Mouse (Mus musculus) CH12.LX (cell line): Measurements from ENCODE around the gene Zbtb49. TPM values are rescaled to one million over a fixed set of nuclear protein-coding genes. Genes with fewer than 3 reads are reported as not detected.

ENCODE experiments used
- DNase-seq: peaks from one replicate; pipeline ENCODE4 v3.0.0-alpha.2; 2013; ENCODE audit errors: extremely low read depth
- H3K27ac ChIP-seq: 2 replicates; pipeline ENCODE4 v1.5.1; 2012; ENCODE audit warnings: low read depth, mild to moderate bottlenecking, control low read depth, moderate library complexity; ENCODE audit not compliant: insufficient read depth
- H3K27me3 ChIP-seq: replicated peaks from 2 replicates; pipeline ENCODE3; 2012; ENCODE audit warnings: inconsistent platforms
- H3K36me3 ChIP-seq, 2 experiments: replicated peaks in 1 of 2; 2 replicates each; pipeline versions ENCODE3 to v1.6.1; 2012; ENCODE audit warnings: inconsistent platforms in 1 of 2, low read length in 1 of 2, mild to moderate bottlenecking in 1 of 2, mixed read lengths in 1 of 2, moderate library complexity in 1 of 2; ENCODE audit not compliant: control insufficient read depth in 1 of 2, insufficient read depth in 1 of 2
- H3K4me1 ChIP-seq, 2 experiments: 2 replicates each; pipeline ENCODE4 v1.6.1; 2012; ENCODE audit warnings: inconsistent platforms in 1 of 2, moderate library complexity in 1 of 2; ENCODE audit not compliant: insufficient read depth in 2 of 2, control insufficient read depth in 1 of 2
- H3K4me2 ChIP-seq: 2 replicates; pipeline ENCODE4 v1.6.1; 2012; ENCODE audit warnings: low read depth, mild to moderate bottlenecking, control low read depth; ENCODE audit not compliant: poor library complexity, insufficient read depth, severe bottlenecking
- H3K4me3 ChIP-seq, 3 experiments: fragments of 150-350 bp in 1 of 3; sonication (generic) in 1 of 3; replicated peaks in 1 of 3; 2 replicates each; pipeline versions ENCODE3 to v1.5.1; 2011 to 2012; ENCODE audit warnings: low read depth in 2 of 3, low read length in 2 of 3, mild to moderate bottlenecking in 2 of 3, moderate library complexity in 2 of 3, control low read depth in 1 of 3, improper control_type of control experiment in 1 of 3, inconsistent platforms in 1 of 3, mixed read lengths in 1 of 3; ENCODE audit not compliant: poor library complexity in 1 of 3
- H3K79me2 ChIP-seq: replicated peaks from 2 replicates; pipeline ENCODE4 v1.6.1; 2012; ENCODE audit warnings: mild to moderate bottlenecking, moderate library complexity; ENCODE audit not compliant: control insufficient read depth, poor library complexity, insufficient read depth, severe bottlenecking; ENCODE audit errors: extremely low read depth
- H3K9ac ChIP-seq: 2 replicates; pipeline ENCODE4 v1.6.1; 2012; ENCODE audit warnings: low read depth, mild to moderate bottlenecking, control low read depth, moderate library complexity; ENCODE audit not compliant: insufficient read depth
- H3K9me3 ChIP-seq: replicated peaks from 2 replicates; pipeline ENCODE3; 2012; ENCODE audit warnings: low read length, inconsistent platforms, mixed read lengths
- CHD2 ChIP-seq: IDR thresholded peaks from 2 replicates; pipeline ENCODE4 v1.6.1; 2011; ENCODE audit warnings: low read length, improper control_type of control experiment
- CTCF ChIP-seq, 2 experiments: IDR thresholded peaks in 1 of 2; conservative IDR thresholded peaks in 1 of 2; 2 replicates each; pipeline ENCODE4 v1.5.1; 2011 to 2012; ENCODE audit warnings: low read depth in 2 of 2, low read length in 2 of 2, improper control_type of control experiment in 1 of 2, inconsistent platforms in 1 of 2, mild to moderate bottlenecking in 1 of 2, moderate library complexity in 1 of 2
- EP300 ChIP-seq: IDR thresholded peaks from 2 replicates; pipeline ENCODE4 v1.6.1; 2011; ENCODE audit warnings: low read length, improper control_type of control experiment
- ETS1 ChIP-seq: conservative IDR thresholded peaks from 2 replicates; pipeline ENCODE4 v1.6.1; 2012; ENCODE audit warnings: low read depth, mild to moderate bottlenecking, inconsistent platforms, low read length, improper control_type of control experiment, moderate library complexity
- GABPA ChIP-seq: IDR thresholded peaks from 2 replicates; pipeline ENCODE4 v1.6.1; 2012; ENCODE audit warnings: low read depth, low read length, improper control_type of control experiment, inconsistent platforms; ENCODE audit not compliant: insufficient replicate concordance
- HCFC1 ChIP-seq: IDR thresholded peaks from 2 replicates; pipeline ENCODE4 v1.6.1; 2012; ENCODE audit warnings: low read depth, mild to moderate bottlenecking, inconsistent platforms, low read length, improper control_type of control experiment
- MAFK ChIP-seq: IDR thresholded peaks from 2 replicates; pipeline ENCODE4 v1.6.1; 2011; ENCODE audit warnings: low read length, improper control_type of control experiment; ENCODE audit not compliant: insufficient replicate concordance
- MAX ChIP-seq: IDR thresholded peaks from 2 replicates; pipeline ENCODE4 v1.6.1; 2011; ENCODE audit warnings: low read length, improper control_type of control experiment
- MAZ ChIP-seq: IDR thresholded peaks from 2 replicates; pipeline ENCODE4 v1.6.1; 2012; ENCODE audit warnings: low read depth, mild to moderate bottlenecking, inconsistent platforms, low read length, improper control_type of control experiment, moderate library complexity
- MEF2A ChIP-seq: IDR thresholded peaks from 2 replicates; pipeline ENCODE4 v1.6.1; 2014; ENCODE audit warnings: low read depth, mild to moderate bottlenecking, inconsistent platforms, low read length, improper control_type of control experiment, borderline replicate concordance
- MXI1 ChIP-seq: IDR thresholded peaks from 2 replicates; pipeline ENCODE4 v1.6.1; 2011; ENCODE audit warnings: mild to moderate bottlenecking, low read depth, low read length, improper control_type of control experiment
- MYC ChIP-seq: IDR thresholded peaks from 2 replicates; pipeline ENCODE4 v1.6.1; 2011; ENCODE audit warnings: low read depth, mild to moderate bottlenecking, improper control_type of control experiment, low read length
- NELFE ChIP-seq: IDR thresholded peaks from 2 replicates; pipeline ENCODE4 v1.6.1; 2011; ENCODE audit warnings: low read depth, low read length, improper control_type of control experiment
- POLR2AphosphoS2 ChIP-seq: IDR thresholded peaks from 2 replicates; pipeline ENCODE4 v1.6.1; 2011; ENCODE audit warnings: low read depth, low read length, improper control_type of control experiment
- RAD21 ChIP-seq: IDR thresholded peaks from 2 replicates; pipeline ENCODE4 v1.6.1; 2011; ENCODE audit warnings: low read depth, mild to moderate bottlenecking, low read length, improper control_type of control experiment, moderate library complexity
- RCOR1 ChIP-seq: conservative IDR thresholded peaks from 2 replicates; pipeline ENCODE4 v1.6.1; 2012; ENCODE audit warnings: low read depth, mild to moderate bottlenecking, inconsistent platforms, low read length, improper control_type of control experiment
- SMC3 ChIP-seq: IDR thresholded peaks from 2 replicates; pipeline ENCODE4 v1.6.1; 2011; ENCODE audit warnings: low read depth, low read length, improper control_type of control experiment
- TBP ChIP-seq: conservative IDR thresholded peaks from 2 replicates; pipeline ENCODE4 v1.6.1; 2011; ENCODE audit warnings: low read depth, low read length, improper control_type of control experiment
- UBTF ChIP-seq: IDR thresholded peaks from 2 replicates; pipeline ENCODE4 v1.6.1; 2012; ENCODE audit warnings: low read depth, mild to moderate bottlenecking, inconsistent platforms, low read length, improper control_type of control experiment, moderate library complexity
- USF1 ChIP-seq: IDR thresholded peaks from 2 replicates; pipeline ENCODE4 v1.6.1; 2014; ENCODE audit warnings: low read depth, mild to moderate bottlenecking, inconsistent platforms, low read length, improper control_type of control experiment
- ZKSCAN1 ChIP-seq: IDR thresholded peaks from 2 replicates; pipeline ENCODE4 v1.6.1; 2012; ENCODE audit warnings: low read depth, inconsistent platforms, low read length, improper control_type of control experiment, borderline replicate concordance
- ZNF384 ChIP-seq: IDR thresholded peaks from 2 replicates; pipeline ENCODE4 v1.6.1; 2012; ENCODE audit warnings: low read depth, low read length, improper control_type of control experiment, inconsistent platforms
- dilution Hi-C: fragments of 300-500 bp; cut with MboI; formaldehyde crosslinking; loops from 2 replicates; pipeline ENCODE4 v1.14.3; 2020; ENCODE audit warnings: low sequenced_read_pairs; ENCODE audit not compliant: extremely low pct_unique_long_range_greater_than_20kb, extremely low pct_ligation_motif_present
- in situ Hi-C: fragments of 300-500 bp; cut with MboI; formaldehyde crosslinking; loops from 3 replicates; pipeline ENCODE4 v1.14.3; 2019; ENCODE audit warnings: low sequenced_read_pairs, low pct_ligation_motif_present, low pct_unique_long_range_greater_than_20kb, mixed read lengths
- polyA plus RNA-seq: library from polyadenylated mRNA; unstranded; fragments of >175 nt; gene quantifications from 2 replicates; pipeline ENCODE4 v1.2.1, GENCODE M21; 2012; ENCODE audit warnings: low read depth; ENCODE audit not compliant: insufficient read length
- total RNA-seq, 2 experiments: library from RNA; depleted of rRNA; stranded (reverse); fragments of 300-350 nt in 1 of 2; fragments of >200 nt in 1 of 2; gene quantifications; 2 replicates each; pipeline ENCODE4 v1.2.3; 2012 to 2014

Zbtb49 gene
- total and polyA plus RNA-seq, 3 experiments, result 4.7 to 8.2 (median 4.9) TPM

GRCm38 (mm10) chr5:38197482-38197823, 22.8 kb downstream of the Zbtb49 start:
- TF ChIP-seq RAD21 (peak; percentile 80), CTCF (conservative IDR thresholded peaks at IDR 0.05 in 1 of 2, IDR thresholded peaks at IDR 0.05 in 1 of 2; ENCODE audit: low read depth in 2 of 2, low read length in 2 of 2) (peak; percentile 58 to 86), USF1 (no peak), MYC (0 out of 2 replicates have a peak, but pooled peaks have one; percentile 19), SMC3 (peak; percentile 67)
- H3K27ac ChIP-seq, result no peak overlapping the region
- H3K9ac ChIP-seq, result no peak overlapping the region
- H3K9me3 ChIP-seq, result no peaks in the 10 kb centered on the region
- dilution Hi-C loops, result no loop called here
- peak; percentile 77 for DNase-seq
- H3K4me3 ChIP-seq, result no peak overlapping the region
- no peak overlapping the region for H3K4me2 ChIP-seq
- in situ Hi-C loops, result no loop called here
- peaks cover 27 to 38% of the 10 kb centered on the region in 2 experiments for H3K36me3 ChIP-seq
- no peaks in the 10 kb centered on the region for H3K79me2 ChIP-seq
- no peaks in the 10 kb centered on the region for H3K4me1 ChIP-seq
- H3K27me3 ChIP-seq, result peaks cover 14% of the 10 kb centered on the region

GRCm38 (mm10) chr5:38196821-38197481, 23.3 kb downstream of the Zbtb49 start:
- H3K4me1 ChIP-seq, result no peaks in the 10 kb centered on the region
- no peak overlapping the region for H3K27ac ChIP-seq
- in situ Hi-C loops, result no loop called here
- DNase-seq, result no peak
- TF ChIP-seq TBP (no peak), ETS1 (no peak), RCOR1 (no peak), EP300 (no peak), HCFC1 (no peak), GABPA (no peak), NELFE (no peak), ZNF384 (no peak), MAZ (no peak), MYC (no peak), CTCF (conservative IDR thresholded peaks at IDR 0.05 in 1 of 2, IDR thresholded peaks at IDR 0.05 in 1 of 2; ENCODE audit: low read depth in 2 of 2, low read length in 2 of 2) (no peak), MEF2A (no peak), ZKSCAN1 (no peak), MAFK (no peak), UBTF (no peak), MAX (no peak), MXI1 (no peak), CHD2 (no peak), POLR2AphosphoS2 (no peak)
- H3K9me3 ChIP-seq, result no peaks in the 10 kb centered on the region
- no peak overlapping the region for H3K4me3 ChIP-seq
- peaks cover 22 to 33% of the 10 kb centered on the region in 2 experiments for H3K36me3 ChIP-seq
- no peaks in the 10 kb centered on the region for H3K79me2 ChIP-seq
- no peak overlapping the region for H3K4me2 ChIP-seq
- dilution Hi-C loops, result no loop called here
- H3K27me3 ChIP-seq, result peaks cover 19% of the 10 kb centered on the region
- H3K9ac ChIP-seq, result no peak overlapping the region
